Mouse (Mus musculus) midbrain, embryonic 10.5 days (tissue): ENCODE data around the gene Sap30l. TPM values are rescaled to one million over a fixed set of nuclear protein-coding genes. Genes with fewer than 3 reads are reported as not detected.

ENCODE experiments used
- DNase-seq: peaks from one replicate; pipeline ENCODE4 v3.0.0-alpha.2; 2017; ENCODE audit warnings: low spot score
- H3K27ac ChIP-seq: fragments of 300-500 bp; sonication (generic); replicated peaks from 2 replicates; pipeline ENCODE4 v1.5.1; 2016; ENCODE audit warnings: mild to moderate bottlenecking
- H3K27me3 ChIP-seq: fragments of 300-500 bp; sonication (generic); 2 replicates; pipeline ENCODE4 v1.6.1; 2016; ENCODE audit warnings: low read depth, mild to moderate bottlenecking; ENCODE audit not compliant: poor library complexity, severe bottlenecking
- H3K36me3 ChIP-seq: fragments of 300-500 bp; sonication (generic); 2 replicates; pipeline ENCODE4 v1.6.1; 2016; ENCODE audit warnings: mild to moderate bottlenecking, moderate library complexity
- H3K4me1 ChIP-seq: fragments of 300-500 bp; sonication (generic); 2 replicates; pipeline ENCODE4 v1.6.1; 2016
- H3K4me3 ChIP-seq: fragments of 300-500 bp; sonication (generic); 2 replicates; pipeline ENCODE4 v1.5.1; 2016; ENCODE audit warnings: mild to moderate bottlenecking, moderate library complexity
- H3K9me3 ChIP-seq: fragments of 300-500 bp; sonication (generic); replicated peaks from 2 replicates; pipeline ENCODE4 v1.6.1; 2016; ENCODE audit warnings: mild to moderate bottlenecking
- WGBS: fragments of 180-500 bp; shearing (Covaris S2); methylation state at CpG from one replicate; pipeline ENCODE4 v1.1.7; 2016; 5-methylcytosine and 5-hydroxymethylcytosine counted together
- polyA plus RNA-seq: library from polyadenylated mRNA; unstranded; fragments of >200 nt; fragmentation: Nextera tagmentation; extraction: Ambion mirVana; gene quantifications from 2 replicates; pipeline ENCODE4 v1.2.1, GENCODE M21; 2016

Gene Sap30l
- polyA plus RNA-seq: 7.2 TPM in 2 replicates

GRCm38 (mm10) chr11:57800971-57801765 is at the start of gene Sap30l:
Gene Sap30l (plus strand): TSS chr11:57801637.
- WGBS: under 1% methylated on average over 66 of the region's 66 CpGs
- Histone ChIP-seq H3K4me1 (peaks cover 50% of the 10 kb centered on the region), H3K9me3 (no peaks in the 10 kb centered on the region), H3K27me3 (no peaks in the 10 kb centered on the region), H3K27ac (peak within 1 kb of the TSS; percentile 87), H3K4me3 (peak within 1 kb of the TSS; percentile 98), H3K36me3 (peaks cover 5% of the 10 kb centered on the region)
- DNase-seq: peak; percentile 96

GRCm38 (mm10) chr11:57753538-57754203 is 47.8 kb upstream of the Sap30l start:
- H3K9me3 ChIP-seq: no peaks in the 10 kb centered on the region
- H3K36me3 ChIP-seq: no peaks in the 10 kb centered on the region
- no peaks in the 10 kb centered on the region for H3K27me3 ChIP-seq
- DNase-seq: no peak
- 89% methylated on average over 14 of the region's 14 CpGs for WGBS
- no peak overlapping the region for H3K4me3 ChIP-seq
- H3K27ac ChIP-seq: no peak overlapping the region
- H3K4me1 ChIP-seq: peaks cover 14% of the 10 kb centered on the region

GRCm38 (mm10) chr11:57758621-57759020 is 42.8 kb upstream of the Sap30l start:
- DNase-seq: no peak
- peaks cover 10% of the 10 kb centered on the region for H3K9me3 ChIP-seq
- H3K4me1 ChIP-seq: peaks cover 32% of the 10 kb centered on the region
- no peak overlapping the region for H3K4me3 ChIP-seq
- no peaks in the 10 kb centered on the region for H3K27me3 ChIP-seq
- WGBS: 85% methylated on average over 9 of the region's 9 CpGs
- peaks cover 12% of the 10 kb centered on the region for H3K36me3 ChIP-seq
- H3K27ac ChIP-seq: no peak overlapping the region

- Histone ChIP-seq H3K27me3 (no peaks in the 10 kb centered on the region), H3K4me3 (0 out of 2 replicates have a peak overlapping the region, but pooled peaks have one; percentile 9), H3K9me3 (peaks cover 10% of the 10 kb centered on the region), H3K36me3 (peaks cover 14% of the 10 kb centered on the region), H3K4me1 (peaks cover 35% of the 10 kb centered on the region), H3K27ac (peak overlapping the region; percentile 63)
- WGBS: 29% methylated on average over 14 of the region's 14 CpGs
- peak; percentile 45 for DNase-seq
Observed at GRCm38 (mm10) chr11:57760509-57761058, 40.9 kb upstream of the Sap30l start.

- Histone ChIP-seq H3K4me1 (peaks cover 40% of the 10 kb centered on the region), H3K27me3 (no peaks in the 10 kb centered on the region), H3K9me3 (peaks cover 10% of the 10 kb centered on the region), H3K4me3 (no peak overlapping the region), H3K27ac (no peak overlapping the region), H3K36me3 (peaks cover 20% of the 10 kb centered on the region)
- 96% methylated on average over 4 of the region's 4 CpGs for WGBS
- DNase-seq: no peak
Observed at GRCm38 (mm10) chr11:57761347-57761746, 40.1 kb upstream of the Sap30l start.

GRCm38 (mm10) chr11:57764124-57764523 is 37.3 kb upstream of the Sap30l start:
- WGBS: 88% methylated on average over 3 of the region's 3 CpGs
- no peak overlapping the region for H3K27ac ChIP-seq
- H3K4me1 ChIP-seq: peaks cover 52% of the 10 kb centered on the region
- peaks cover 36% of the 10 kb centered on the region for H3K36me3 ChIP-seq
- H3K27me3 ChIP-seq: peaks cover 9% of the 10 kb centered on the region; the same call in 1 of the 2 replicates
- peaks cover 10% of the 10 kb centered on the region for H3K9me3 ChIP-seq
- DNase-seq: no peak
- no peak overlapping the region for H3K4me3 ChIP-seq

GRCm38 (mm10) chr11:57766617-57767016 is 34.8 kb upstream of the Sap30l start:
- H3K36me3 ChIP-seq: peaks cover 60% of the 10 kb centered on the region
- peaks cover 35% of the 10 kb centered on the region for H3K4me1 ChIP-seq
- peaks cover 29% of the 10 kb centered on the region for H3K27me3 ChIP-seq
- peaks cover 10% of the 10 kb centered on the region for H3K9me3 ChIP-seq
- H3K27ac ChIP-seq: peak overlapping the region; percentile 76
- peak; percentile 52 for DNase-seq
- WGBS: 44% methylated on average over 12 of the region's 12 CpGs
- no peak overlapping the region for H3K4me3 ChIP-seq

- Histone ChIP-seq H3K27me3 (peaks cover 34% of the 10 kb centered on the region), H3K9me3 (peaks cover 9% of the 10 kb centered on the region), H3K4me1 (peaks cover 35% of the 10 kb centered on the region), H3K4me3 (no peak overlapping the region), H3K36me3 (peaks cover 63% of the 10 kb centered on the region), H3K27ac (peak overlapping the region; percentile 76)
- DNase-seq: no peak
- 58% methylated on average over 6 of the region's 6 CpGs for WGBS
Observed at GRCm38 (mm10) chr11:57767171-57767570, 34.3 kb upstream of the Sap30l start.

- 89% methylated on average over 5 of the region's 5 CpGs for WGBS
- DNase-seq: no peak
- Histone ChIP-seq H3K4me3 (no peak overlapping the region), H3K4me1 (peaks cover 66% of the 10 kb centered on the region), H3K27me3 (peaks cover 65% of the 10 kb centered on the region), H3K27ac (no peak overlapping the region), H3K9me3 (no peaks in the 10 kb centered on the region), H3K36me3 (peaks cover 53% of the 10 kb centered on the region)
Observed at GRCm38 (mm10) chr11:57770776-57771175, 30.7 kb upstream of the Sap30l start.

- peaks cover 72% of the 10 kb centered on the region for H3K27me3 ChIP-seq
- no peak overlapping the region for H3K4me3 ChIP-seq
- WGBS: 91% methylated on average over 8 of the region's 8 CpGs
- peaks cover 49% of the 10 kb centered on the region for H3K36me3 ChIP-seq
- no peaks in the 10 kb centered on the region for H3K9me3 ChIP-seq
- H3K27ac ChIP-seq: no peak overlapping the region
- DNase-seq: no peak
- peaks cover 65% of the 10 kb centered on the region for H3K4me1 ChIP-seq
Observed at GRCm38 (mm10) chr11:57771676-57772075, 29.8 kb upstream of the Sap30l start.

- H3K27ac ChIP-seq: peak overlapping the region; percentile 47
- H3K4me1 ChIP-seq: peaks cover 64% of the 10 kb centered on the region
- H3K9me3 ChIP-seq: no peaks in the 10 kb centered on the region
- peaks cover 40% of the 10 kb centered on the region for H3K36me3 ChIP-seq
- WGBS: 14% methylated on average over 13 of the region's 13 CpGs
- peak overlapping the region; percentile 12; the same call in 1 of the 2 replicates for H3K4me3 ChIP-seq
- peak; percentile 38 for DNase-seq
- H3K27me3 ChIP-seq: peaks cover 81% of the 10 kb centered on the region
Observed at GRCm38 (mm10) chr11:57773479-57773878, 28.0 kb upstream of the Sap30l start.

GRCm38 (mm10) chr11:57773936-57774335 is 27.5 kb upstream of the Sap30l start:
- H3K27me3 ChIP-seq: peaks cover 76% of the 10 kb centered on the region
- peak; percentile 36 for DNase-seq
- peaks cover 63% of the 10 kb centered on the region for H3K4me1 ChIP-seq
- H3K9me3 ChIP-seq: no peaks in the 10 kb centered on the region
- H3K36me3 ChIP-seq: peaks cover 35% of the 10 kb centered on the region
- peak overlapping the region; percentile 12; the same call in 1 of the 2 replicates for H3K4me3 ChIP-seq
- WGBS: 3% methylated on average over 4 of the region's 4 CpGs
- peak overlapping the region; percentile 47 for H3K27ac ChIP-seq
